Mouse (Mus musculus) limb, embryonic 11.5 days (tissue): ENCODE measurements around the gene Tbpl2. TPM values are rescaled to one million over a fixed set of nuclear protein-coding genes. Genes with fewer than 3 reads are reported as not detected.
A peak's percentile ranks its signal among the peaks of the same experiment; 100 is the strongest.

ENCODE experiments used
- ATAC-seq: fragments of 200-750 bp; cut with Nextera tagmentation; 2 replicates; pipeline ENCODE4 v1.8.0; 2017; ENCODE audit warnings: low read depth; ENCODE audit not compliant: insufficient number of reproducible peaks, low FRiP score, low TSS enrichment
- DNase-seq: peaks from one replicate; pipeline ENCODE4 v3.0.0-alpha.2; 2015; ENCODE audit warnings: low spot score
- H3K27ac ChIP-seq: fragments of 300-500 bp; sonication (generic); replicated peaks from 2 replicates; pipeline ENCODE4 v1.5.1; 2014; ENCODE audit warnings: low read depth, mild to moderate bottlenecking, low read length
- H3K27me3 ChIP-seq: fragments of 300-500 bp; sonication (generic); 2 replicates; pipeline ENCODE4 v1.6.1; 2014; ENCODE audit warnings: mild to moderate bottlenecking, low read length, mixed read lengths; ENCODE audit not compliant: control insufficient read depth, insufficient read depth
- H3K36me3 ChIP-seq: fragments of 300-500 bp; sonication (generic); 2 replicates; pipeline ENCODE4 v1.6.1; 2014; ENCODE audit warnings: mild to moderate bottlenecking, low read length, moderate library complexity, mixed read lengths; ENCODE audit not compliant: control insufficient read depth, insufficient read depth
- H3K4me1 ChIP-seq: fragments of 300-500 bp; sonication (generic); 2 replicates; pipeline ENCODE4 v1.6.1; 2014; ENCODE audit warnings: low read length, mixed read lengths; ENCODE audit not compliant: control insufficient read depth, insufficient read depth
- H3K4me2 ChIP-seq: fragments of 300-500 bp; sonication (generic); 2 replicates; pipeline ENCODE4 v1.6.1; 2014; ENCODE audit warnings: low read depth, mild to moderate bottlenecking, moderate library complexity; ENCODE audit not compliant: severe bottlenecking
- H3K4me3 ChIP-seq: fragments of 300-500 bp; sonication (generic); 2 replicates; pipeline ENCODE4 v1.5.1; 2014; ENCODE audit warnings: low read depth, low read length
- H3K9ac ChIP-seq: fragments of 300-500 bp; sonication (generic); 2 replicates; pipeline ENCODE4 v1.6.1; 2014; ENCODE audit warnings: mild to moderate bottlenecking, low read length
- H3K9me3 ChIP-seq: fragments of 300-500 bp; sonication (generic); 2 replicates; pipeline ENCODE4 v1.6.1; 2016; ENCODE audit warnings: low read length; ENCODE audit not compliant: control insufficient read depth
- WGBS: fragments of 180-500 bp; shearing (Covaris S2); extraction: QIAGEN DNeasy Blood & Tissue Kit; methylation state at CpG from one replicate; pipeline ENCODE4 v1.1.7; 2014; 5-methylcytosine and 5-hydroxymethylcytosine counted together
- polyA plus RNA-seq: library from polyadenylated mRNA; unstranded; fragments of >200 nt; fragmentation: Nextera tagmentation; extraction: Ambion mirVana; gene quantifications from 2 replicates; pipeline ENCODE4 v1.2.1, GENCODE M21; 2014

The Tbpl2 gene
- not detected in 2 replicates for polyA plus RNA-seq

GRCm38 (mm10) chr2:24096495-24096894 lies at the start of gene Tbpl2:
TSS of gene Tbpl2 (minus strand) at chr2:24096595.
- H3K4me1 ChIP-seq: no peaks in the 10 kb centered on the region
- no peak within 1 kb of the TSS for H3K4me3 ChIP-seq
- ATAC-seq: no peak
- H3K36me3 ChIP-seq: no peaks in the 10 kb centered on the region
- WGBS: 81% methylated on average over 4 of the region's 4 CpGs
- H3K9ac ChIP-seq: no peak within 1 kb of the TSS
- no peak for DNase-seq
- no peak within 1 kb of the TSS for H3K27ac ChIP-seq
- no peak within 1 kb of the TSS for H3K4me2 ChIP-seq
- H3K9me3 ChIP-seq: no peaks in the 10 kb centered on the region
- H3K27me3 ChIP-seq: no peaks in the 10 kb centered on the region

- Histone ChIP-seq H3K4me2 (no peak overlapping the region), H3K9me3 (no peaks in the 10 kb centered on the region), H3K27me3 (no peaks in the 10 kb centered on the region), H3K9ac (no peak overlapping the region), H3K4me1 (no peaks in the 10 kb centered on the region), H3K27ac (no peak overlapping the region), H3K4me3 (no peak overlapping the region), H3K36me3 (no peaks in the 10 kb centered on the region)
- WGBS: 85% methylated on average over 1 of the region's 1 CpGs
- DNase-seq (no peak), ATAC-seq (no peak)
Observed at GRCm38 (mm10) chr2:24134373-24134772, 38.0 kb upstream of the Tbpl2 start.

GRCm38 (mm10) chr2:24109085-24109484 lies 12.7 kb upstream of the Tbpl2 start:
- ATAC-seq: no peak
- no peak for DNase-seq
- H3K4me2 ChIP-seq: no peak overlapping the region
- no peak overlapping the region for H3K27ac ChIP-seq
- H3K4me3 ChIP-seq: no peak overlapping the region
- no peaks in the 10 kb centered on the region for H3K36me3 ChIP-seq
- H3K9ac ChIP-seq: no peak overlapping the region
- H3K9me3 ChIP-seq: no peaks in the 10 kb centered on the region
- H3K4me1 ChIP-seq: no peaks in the 10 kb centered on the region
- H3K27me3 ChIP-seq: no peaks in the 10 kb centered on the region

- Histone ChIP-seq H3K4me2 (no peak overlapping the region), H3K27me3 (no peaks in the 10 kb centered on the region), H3K36me3 (no peaks in the 10 kb centered on the region), H3K9ac (no peak overlapping the region), H3K27ac (no peak overlapping the region), H3K9me3 (no peaks in the 10 kb centered on the region), H3K4me1 (no peaks in the 10 kb centered on the region), H3K4me3 (no peak overlapping the region)
- ATAC-seq (no peak), DNase-seq (no peak)
- 82% methylated on average over 4 of the region's 4 CpGs for WGBS
Observed at GRCm38 (mm10) chr2:24103619-24104289, 7.4 kb upstream of the Tbpl2 start.

- 86% methylated on average over 1 of the region's 1 CpGs for WGBS
- Histone ChIP-seq H3K27me3 (no peaks in the 10 kb centered on the region), H3K36me3 (no peaks in the 10 kb centered on the region), H3K4me3 (no peak overlapping the region), H3K9ac (no peak overlapping the region), H3K9me3 (no peaks in the 10 kb centered on the region), H3K4me2 (no peak overlapping the region), H3K27ac (no peak overlapping the region), H3K4me1 (no peaks in the 10 kb centered on the region)
- no peak for ATAC-seq
- DNase-seq: no peak
Observed at GRCm38 (mm10) chr2:24090921-24091320, 5.5 kb downstream of the Tbpl2 start.

- no peaks in the 10 kb centered on the region for H3K9me3 ChIP-seq
- no peak overlapping the region for H3K9ac ChIP-seq
- WGBS: 86% methylated on average over 3 of the region's 3 CpGs
- no peak for DNase-seq
- H3K4me3 ChIP-seq: no peak overlapping the region
- no peaks in the 10 kb centered on the region for H3K27me3 ChIP-seq
- H3K4me1 ChIP-seq: no peaks in the 10 kb centered on the region
- H3K27ac ChIP-seq: no peak overlapping the region
- no peak overlapping the region for H3K4me2 ChIP-seq
- no peak for ATAC-seq
- no peaks in the 10 kb centered on the region for H3K36me3 ChIP-seq
Observed at GRCm38 (mm10) chr2:24050459-24050858, 45.9 kb downstream of the Tbpl2 start.

GRCm38 (mm10) chr2:24049344-24049990 lies 46.9 kb downstream of the Tbpl2 start, which contains the start of gene Hnmt:
TSS of gene Hnmt (minus strand) at chr2:24049394.
- peak within 1 kb of the TSS; percentile 15; the same call in 1 of the 2 replicates for H3K4me3 ChIP-seq
- no peaks in the 10 kb centered on the region for H3K27me3 ChIP-seq
- no peaks in the 10 kb centered on the region for H3K36me3 ChIP-seq
- peak within 1 kb of the TSS; percentile 34 for H3K4me2 ChIP-seq
- no peak within 1 kb of the TSS for H3K9ac ChIP-seq
- H3K4me1 ChIP-seq: no peaks in the 10 kb centered on the region
- no peak within 1 kb of the TSS for H3K27ac ChIP-seq
- no peaks in the 10 kb centered on the region for H3K9me3 ChIP-seq
- WGBS: 55% methylated on average over 7 of the region's 7 CpGs
- DNase-seq (no peak), ATAC-seq (no peak)

- Histone ChIP-seq H3K4me1 (no peaks in the 10 kb centered on the region), H3K27ac (no peak overlapping the region), H3K9me3 (no peaks in the 10 kb centered on the region), H3K27me3 (no peaks in the 10 kb centered on the region), H3K4me2 (peak overlapping the region; percentile 34), H3K36me3 (no peaks in the 10 kb centered on the region), H3K4me3 (peak overlapping the region; percentile 15; the same call in 1 of the 2 replicates), H3K9ac (no peak overlapping the region)
- peak; percentile 53 for DNase-seq
- whole genome bisulfite sequencing: 19% methylated on average over 16 of the region's 16 CpGs
- ATAC-seq: peak; percentile 39; the same call in 1 of the 2 replicates
Observed at GRCm38 (mm10) chr2:24048480-24049097, 47.8 kb downstream of the Tbpl2 start.
